Mouse (Mus musculus) midbrain, embryonic 13.5 days (tissue): ENCODE results near the gene Synj1. TPM values are rescaled to one million over a fixed set of nuclear protein-coding genes. Genes with fewer than 3 reads are reported as not detected.
A peak's percentile ranks its signal among the peaks of the same experiment; 100 is the strongest.

ENCODE experiments used
- ATAC-seq: fragments of 200-750 bp; cut with Nextera tagmentation; 2 replicates; pipeline ENCODE4 v1.8.0; 2017; ENCODE audit warnings: mild to moderate bottlenecking, moderate TSS enrichment, moderate library complexity
- H3K27ac ChIP-seq: fragments of 300-500 bp; sonication (generic); 2 replicates; pipeline ENCODE4 v1.5.1; 2015; ENCODE audit warnings: inconsistent platforms, mild to moderate bottlenecking, moderate library complexity
- H3K27me3 ChIP-seq: fragments of 300-500 bp; sonication (generic); 2 replicates; pipeline ENCODE4 v1.6.1; 2015; ENCODE audit warnings: mild to moderate bottlenecking, inconsistent platforms
- H3K36me3 ChIP-seq: fragments of 300-500 bp; sonication (generic); 2 replicates; pipeline ENCODE4 v1.6.1; 2015; ENCODE audit warnings: mild to moderate bottlenecking, inconsistent platforms
- H3K4me1 ChIP-seq: fragments of 300-500 bp; sonication (generic); replicated peaks from 2 replicates; pipeline ENCODE4 v1.6.1; 2015; ENCODE audit warnings: inconsistent platforms
- H3K4me2 ChIP-seq: fragments of 300-500 bp; sonication (generic); replicated peaks from 2 replicates; pipeline ENCODE4 v1.6.1; 2015; ENCODE audit warnings: moderate library complexity, mild to moderate bottlenecking, inconsistent platforms
- H3K4me3 ChIP-seq: fragments of 300-500 bp; sonication (generic); replicated peaks from 2 replicates; pipeline ENCODE4 v1.5.1; 2015; ENCODE audit warnings: mild to moderate bottlenecking, inconsistent platforms
- H3K9ac ChIP-seq: fragments of 300-500 bp; sonication (generic); replicated peaks from 2 replicates; pipeline ENCODE4 v1.6.1; 2015; ENCODE audit warnings: mild to moderate bottlenecking, inconsistent platforms
- H3K9me3 ChIP-seq: fragments of 300-500 bp; sonication (generic); 2 replicates; pipeline ENCODE4 v1.6.1; 2016; ENCODE audit warnings: mild to moderate bottlenecking, inconsistent platforms
- WGBS: fragments of 180-500 bp; shearing (Covaris S2); methylation state at CpG from one replicate; pipeline ENCODE4 v1.1.7; 2015; 5-methylcytosine and 5-hydroxymethylcytosine counted together
- polyA plus RNA-seq: library from polyadenylated mRNA; unstranded; fragments of >200 nt; fragmentation: Nextera tagmentation; extraction: Ambion mirVana; gene quantifications from 2 replicates; pipeline ENCODE4 v1.2.1, GENCODE M21; 2015

Synj1 gene
- 33.6 and 38.0 TPM in 2 replicates for polyA plus RNA-seq

DNA sequence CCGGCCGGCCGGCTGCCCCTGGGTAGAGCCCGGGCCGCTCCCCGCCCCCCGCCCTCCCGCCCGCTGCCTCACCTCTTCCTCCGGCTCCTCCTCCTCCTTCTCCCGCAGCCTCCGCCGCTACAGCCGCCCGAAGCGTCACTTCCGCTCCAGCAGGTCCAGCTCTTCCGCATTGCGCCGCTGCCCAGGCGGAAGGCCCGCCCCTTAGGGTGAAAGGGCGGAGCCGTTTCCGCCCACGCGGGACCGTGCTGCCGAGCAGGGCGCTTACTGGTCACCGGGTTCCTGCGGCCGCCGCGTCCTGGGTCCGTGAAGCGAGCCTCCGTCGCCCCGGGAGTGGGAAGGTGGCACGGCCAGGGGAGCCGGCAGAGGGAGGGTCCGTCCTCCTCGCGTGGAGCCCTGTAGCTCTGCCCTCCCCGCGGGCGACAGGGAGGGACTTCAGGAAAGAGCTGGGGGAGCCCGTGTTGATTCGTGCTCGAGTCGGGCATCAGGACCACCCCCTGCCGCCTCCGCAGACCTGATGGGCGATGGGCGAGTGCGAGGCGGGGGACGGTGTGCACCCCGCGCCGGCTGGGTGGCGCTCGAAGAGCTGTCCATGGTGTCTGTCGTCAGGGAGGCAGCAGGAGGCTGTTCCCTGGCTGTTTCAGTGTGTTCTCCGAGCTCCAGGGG lies at the start of gene Synj1:
TSS of gene Synj1 (minus strand) at position 288 of the 663 bp plus-strand sequence.
- Histone ChIP-seq H3K27ac (peak within 1 kb of the TSS; percentile 95), H3K36me3 (peaks cover 19% of the 10 kb centered on the region), H3K4me1 (peaks cover 33% of the 10 kb centered on the region), H3K4me3 (peak within 1 kb of the TSS; percentile 89), H3K4me2 (peak within 1 kb of the TSS; percentile 69), H3K9ac (peak within 1 kb of the TSS; percentile 88), H3K9me3 (no peaks in the 10 kb centered on the region), H3K27me3 (no peaks in the 10 kb centered on the region)
- peak; percentile 97 for ATAC-seq
- under 1% methylated on average over 64 of the region's 66 CpGs for WGBS

DNA sequence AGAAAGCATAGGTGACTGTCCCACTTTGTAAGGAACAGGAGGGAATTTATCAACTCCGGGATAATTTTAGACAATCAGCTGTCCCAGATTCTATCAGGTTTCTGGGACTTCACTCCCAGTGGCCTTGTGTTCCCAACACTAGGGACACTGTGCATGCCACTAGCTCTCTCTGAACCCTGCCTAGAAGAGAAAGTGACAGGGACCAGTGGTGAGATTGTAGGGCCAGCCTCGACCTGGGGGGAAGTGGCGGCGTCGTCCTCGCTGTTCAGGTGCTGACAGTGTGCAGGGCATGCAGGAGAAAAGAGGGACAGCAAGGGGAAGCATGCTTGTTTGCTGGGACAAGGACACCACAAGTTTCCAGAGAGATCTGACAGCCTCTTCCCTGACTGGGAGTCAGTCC lies 46.6 kb upstream of the Synj1 start:
- H3K27me3 ChIP-seq: no peaks in the 10 kb centered on the region
- WGBS: 78% methylated on average over 6 of the region's 6 CpGs

GRCm38 (mm10) chr16:91057261-91057660 lies 46.2 kb upstream of the Synj1 start:
- no peak overlapping the region for H3K27ac ChIP-seq
- no peak overlapping the region for H3K4me2 ChIP-seq
- no peak overlapping the region for H3K4me3 ChIP-seq
- no peaks in the 10 kb centered on the region for H3K27me3 ChIP-seq
- no peak for ATAC-seq
- H3K9ac ChIP-seq: no peak overlapping the region
- H3K9me3 ChIP-seq: no peaks in the 10 kb centered on the region
- 0 out of 2 replicates have a peak, but pooled peaks cover 2% of the 10 kb centered on the region for H3K4me1 ChIP-seq
- no peaks in the 10 kb centered on the region for H3K36me3 ChIP-seq
- 88% methylated on average over 4 of the region's 4 CpGs for WGBS

More for the DNA sequence above, 46.6 kb upstream of the Synj1 start:
- 0 out of 2 replicates have a peak overlapping the region, but pooled peaks have one; percentile 6 for H3K9ac ChIP-seq
- no peak overlapping the region for H3K27ac ChIP-seq
- H3K4me3 ChIP-seq: no peak overlapping the region
- no peaks in the 10 kb centered on the region for H3K36me3 ChIP-seq
- 0 out of 2 replicates have a peak, but pooled peaks cover 2% of the 10 kb centered on the region for H3K4me1 ChIP-seq
- ATAC-seq: no peak
- H3K9me3 ChIP-seq: no peaks in the 10 kb centered on the region
- no peak overlapping the region for H3K4me2 ChIP-seq

DNA sequence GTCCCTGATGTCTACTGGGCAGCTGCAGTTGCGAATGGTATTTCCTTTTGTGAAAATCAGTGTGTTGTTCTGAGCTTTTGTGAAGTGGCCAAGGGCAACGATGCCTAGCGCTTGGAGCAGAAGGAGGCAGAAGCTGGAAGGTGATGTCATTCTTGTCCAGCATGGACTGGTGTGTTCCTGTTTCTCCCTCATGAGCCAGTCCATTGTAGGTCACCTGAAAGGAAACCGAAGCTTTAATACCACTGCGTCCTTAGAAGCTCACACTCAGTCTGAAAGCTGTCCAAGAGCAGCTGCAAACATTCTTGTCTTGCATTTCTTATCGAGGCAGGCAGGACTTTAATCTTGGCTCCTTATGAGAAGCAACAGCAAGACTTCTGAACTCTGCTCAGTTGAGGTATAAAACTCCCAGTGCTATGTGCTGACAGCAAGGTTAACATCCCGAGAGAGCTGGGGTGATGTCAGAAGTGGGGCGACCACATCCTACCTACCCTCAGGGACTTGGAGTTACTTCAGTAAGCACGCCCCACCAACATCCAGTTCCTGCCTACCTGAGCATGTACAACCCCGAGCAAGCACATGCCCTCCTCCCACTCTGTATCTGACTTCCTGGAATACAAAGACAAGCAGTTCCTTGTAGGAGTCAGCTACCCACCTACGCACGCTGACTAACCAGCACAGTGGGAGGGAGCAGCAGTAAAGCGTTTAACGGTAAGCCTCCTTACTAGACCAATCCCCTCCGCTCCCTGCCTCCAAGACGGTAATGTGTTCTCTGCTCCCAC lies 45.1 kb upstream of the Synj1 start:
- WGBS: 61% methylated on average over 16 of the region's 16 CpGs
- ATAC-seq: no peak

DNA sequence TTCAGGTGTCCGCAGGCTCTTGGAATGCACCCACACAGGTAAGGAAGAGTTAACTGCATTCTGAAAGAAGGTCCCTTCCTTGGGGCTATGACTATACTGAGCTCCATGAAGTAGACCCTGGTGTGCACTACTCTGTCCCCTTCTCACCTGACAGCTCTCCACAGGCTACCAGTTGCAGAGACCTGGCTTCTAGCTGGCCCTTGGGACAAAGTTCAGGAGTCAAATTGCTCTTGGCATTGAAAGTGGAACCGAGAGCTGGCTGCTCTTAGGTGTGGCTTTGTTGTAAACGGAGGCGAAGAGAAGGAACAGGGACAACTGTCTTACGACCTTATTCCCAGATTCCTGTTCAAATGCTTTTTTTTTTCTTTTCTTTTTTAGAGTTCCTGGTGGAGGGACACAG lies 44.0 kb upstream of the Synj1 start:
- Histone ChIP-seq H3K4me3 (no peak overlapping the region), H3K27ac (no peak overlapping the region), H3K9me3 (no peaks in the 10 kb centered on the region), H3K9ac (no peak overlapping the region), H3K27me3 (no peaks in the 10 kb centered on the region), H3K4me2 (no peak overlapping the region), H3K4me1 (0 out of 2 replicates have a peak, but pooled peaks cover 2% of the 10 kb centered on the region), H3K36me3 (no peaks in the 10 kb centered on the region)
- WGBS: 82% methylated on average over 5 of the region's 5 CpGs
- no peak for ATAC-seq

More for the DNA sequence above, 45.1 kb upstream of the Synj1 start:
- no peaks in the 10 kb centered on the region for H3K9me3 ChIP-seq
- H3K27ac ChIP-seq: no peak overlapping the region
- no peaks in the 10 kb centered on the region for H3K27me3 ChIP-seq
- no peak overlapping the region for H3K4me3 ChIP-seq
- 0 out of 2 replicates have a peak, but pooled peaks cover 2% of the 10 kb centered on the region for H3K4me1 ChIP-seq
- H3K36me3 ChIP-seq: no peaks in the 10 kb centered on the region
- H3K9ac ChIP-seq: no peak overlapping the region
- no peak overlapping the region for H3K4me2 ChIP-seq

GRCm38 (mm10) chr16:91053599-91053998 lies 42.5 kb upstream of the Synj1 start:
- Histone ChIP-seq H3K9ac (0 out of 2 replicates have a peak overlapping the region, but pooled peaks have one; percentile 32), H3K4me1 (0 out of 2 replicates have a peak, but pooled peaks cover 2% of the 10 kb centered on the region), H3K27me3 (no peaks in the 10 kb centered on the region), H3K4me3 (no peak overlapping the region), H3K27ac (no peak overlapping the region; the same call in 1 of the 2 replicates), H3K4me2 (no peak overlapping the region), H3K9me3 (no peaks in the 10 kb centered on the region), H3K36me3 (no peaks in the 10 kb centered on the region)
- ATAC-seq: no peak
- WGBS: 62% methylated on average over 8 of the region's 8 CpGs

GRCm38 (mm10) chr16:91045511-91045910 lies 34.4 kb upstream of the Synj1 start:
- Histone ChIP-seq H3K4me1 (peaks cover 32% of the 10 kb centered on the region), H3K27ac (peak overlapping the region; percentile 92; the same call in 1 of the 2 replicates), H3K27me3 (no peaks in the 10 kb centered on the region; the same call in 1 of the 2 replicates), H3K36me3 (peaks cover 6% of the 10 kb centered on the region; the same call in 1 of the 2 replicates), H3K9me3 (no peaks in the 10 kb centered on the region), H3K9ac (no peak overlapping the region), H3K4me3 (peak overlapping the region; percentile 77), H3K4me2 (no peak overlapping the region)
- WGBS: 61% methylated on average over 8 of the region's 8 CpGs
- ATAC-seq: no peak

DNA sequence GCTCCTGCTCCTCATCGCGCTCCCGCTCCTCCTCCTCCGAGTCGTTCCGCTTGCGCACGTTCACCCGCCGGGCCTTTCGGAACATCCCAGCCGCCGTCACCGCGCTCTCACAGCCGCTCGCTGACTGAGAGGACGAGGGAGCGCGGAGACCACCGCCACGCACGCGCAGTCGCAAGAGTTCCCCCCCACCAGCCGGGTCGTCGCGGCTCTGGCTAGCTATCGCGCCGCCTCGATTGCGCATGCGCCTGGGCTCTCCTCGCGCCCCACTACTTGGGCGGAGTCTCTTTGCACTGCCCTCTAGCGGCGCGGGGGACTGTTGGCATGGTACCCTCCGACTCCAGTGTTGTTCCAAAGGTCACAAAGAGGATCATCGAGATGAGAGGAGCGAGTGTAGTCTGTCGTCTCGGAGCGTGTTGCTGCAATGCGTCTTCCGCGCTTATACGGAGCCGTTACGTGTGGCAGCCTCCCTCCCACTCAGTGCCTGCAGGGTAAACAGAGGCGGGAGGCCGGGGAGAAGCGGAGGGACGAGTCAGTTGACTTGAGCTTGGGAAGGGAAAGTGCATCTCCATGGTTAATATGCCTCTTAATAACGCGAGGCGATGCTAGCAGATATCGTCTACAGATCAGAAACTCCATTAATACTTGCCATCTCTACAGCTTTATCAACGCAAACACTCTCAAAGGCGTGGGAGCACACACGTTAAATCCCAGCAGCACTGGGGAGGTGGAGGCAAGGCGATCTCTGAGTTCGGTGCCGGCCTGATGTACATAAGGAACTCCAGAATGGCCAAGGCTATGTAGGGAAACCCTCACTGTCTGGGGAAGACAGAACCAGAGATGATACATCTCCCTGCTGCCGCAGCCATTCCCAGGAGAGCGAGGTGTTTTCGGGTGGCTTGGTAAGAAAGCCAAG lies 33.4 kb upstream of the Synj1 start, which contains the start of gene Paxbp1:
TSS of gene Paxbp1 (minus strand) at position 274 of the 913 bp plus-strand sequence.
- ATAC-seq: peak; percentile 98
- WGBS: 1% methylated on average over 66 of the region's 70 CpGs
- Histone ChIP-seq H3K9ac (peak within 1 kb of the TSS; percentile 97), H3K4me2 (peak within 1 kb of the TSS; percentile 74), H3K27ac (peak within 1 kb of the TSS; percentile 95), H3K27me3 (no peaks in the 10 kb centered on the region; the same call in 1 of the 2 replicates), H3K4me3 (peak within 1 kb of the TSS; percentile 77), H3K9me3 (no peaks in the 10 kb centered on the region), H3K4me1 (peaks cover 32% of the 10 kb centered on the region), H3K36me3 (peaks cover 11% of the 10 kb centered on the region)

DNA sequence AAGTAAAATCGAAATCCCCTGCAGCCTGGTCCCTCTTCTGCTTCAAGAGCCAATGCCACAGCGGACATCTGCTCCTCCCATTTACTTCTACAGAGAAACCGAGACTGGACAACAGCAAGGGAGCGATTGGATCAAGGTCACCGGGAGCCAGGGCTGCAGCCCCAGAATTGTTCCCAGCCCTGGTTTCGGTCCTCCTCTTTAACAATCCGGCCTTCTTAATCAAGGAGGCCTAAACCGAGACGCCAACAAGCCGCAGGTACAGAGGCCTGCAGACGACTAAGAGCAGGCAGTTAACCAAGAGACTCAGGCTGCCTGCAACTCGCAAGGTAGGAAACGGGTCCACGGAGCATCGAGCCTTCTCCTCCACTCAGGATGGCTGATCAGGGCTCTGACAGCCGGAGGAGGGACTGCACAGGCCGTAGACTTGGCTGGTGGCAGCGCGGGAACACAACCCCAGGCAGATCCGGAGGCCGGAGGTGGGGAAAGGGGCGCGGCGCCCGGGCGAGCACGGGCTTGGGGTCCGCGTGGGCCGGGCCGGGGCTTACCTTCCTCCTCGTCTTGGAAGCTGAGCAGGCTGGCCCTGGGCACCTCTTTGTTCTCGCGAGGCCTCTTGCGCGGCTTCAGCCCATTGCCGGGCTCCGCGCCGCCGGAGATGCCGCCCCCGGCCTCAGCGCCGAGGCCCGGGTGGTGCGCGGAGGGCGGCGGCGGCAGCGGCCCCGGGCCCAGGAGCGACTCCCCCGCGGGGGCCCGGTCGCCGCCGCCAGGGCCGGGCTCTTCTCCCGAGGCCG lies 32.5 kb upstream of the Synj1 start:
- ATAC-seq: peak; percentile 81
- peak overlapping the region; percentile 73 for H3K4me2 ChIP-seq

DNA sequence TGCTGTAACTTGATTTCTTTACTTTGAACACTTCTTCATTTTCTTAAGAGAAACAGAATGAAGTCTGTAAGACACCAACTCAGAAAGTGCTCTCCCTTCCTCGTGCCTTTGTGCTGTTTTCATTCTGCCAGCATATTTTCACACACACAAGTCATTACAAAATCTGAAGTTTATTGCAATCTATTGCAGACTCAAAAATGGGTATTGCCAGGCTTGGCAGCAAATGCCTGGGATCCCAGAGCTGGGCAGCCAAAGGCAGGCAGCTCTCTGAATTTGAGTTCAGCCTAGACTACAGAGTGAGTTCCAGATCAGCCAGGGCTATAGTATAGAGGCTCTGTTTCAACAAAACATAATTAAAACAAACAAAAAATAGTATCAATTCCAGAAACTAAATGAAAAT lies 31.5 kb upstream of the Synj1 start:
- peaks cover 25% of the 10 kb centered on the region for H3K36me3 ChIP-seq
- H3K4me1 ChIP-seq: peaks cover 32% of the 10 kb centered on the region
- 67% methylated on average over 1 of the region's 1 CpGs for WGBS
- H3K4me2 ChIP-seq: peak overlapping the region; percentile 73
- H3K27ac ChIP-seq: no peak overlapping the region
- H3K27me3 ChIP-seq: no peaks in the 10 kb centered on the region; the same call in 1 of the 2 replicates
- H3K4me3 ChIP-seq: peak overlapping the region; percentile 77
- H3K9ac ChIP-seq: peak overlapping the region; percentile 55
- H3K9me3 ChIP-seq: no peaks in the 10 kb centered on the region
- ATAC-seq: no peak

More for the DNA sequence above, 32.5 kb upstream of the Synj1 start:
- H3K36me3 ChIP-seq: peaks cover 16% of the 10 kb centered on the region
- H3K27ac ChIP-seq: peak overlapping the region; percentile 95
- H3K4me1 ChIP-seq: peaks cover 32% of the 10 kb centered on the region
- under 1% methylated on average over 61 of the region's 63 CpGs for whole genome bisulfite sequencing
- no peaks in the 10 kb centered on the region; the same call in 1 of the 2 replicates for H3K27me3 ChIP-seq
- no peaks in the 10 kb centered on the region for H3K9me3 ChIP-seq
- peak overlapping the region; percentile 97 for H3K9ac ChIP-seq
- H3K4me3 ChIP-seq: peak overlapping the region; percentile 77
